Mouse (Mus musculus): ENCODE results near the gene Gm10974.

Gene Gm10974

DNA sequence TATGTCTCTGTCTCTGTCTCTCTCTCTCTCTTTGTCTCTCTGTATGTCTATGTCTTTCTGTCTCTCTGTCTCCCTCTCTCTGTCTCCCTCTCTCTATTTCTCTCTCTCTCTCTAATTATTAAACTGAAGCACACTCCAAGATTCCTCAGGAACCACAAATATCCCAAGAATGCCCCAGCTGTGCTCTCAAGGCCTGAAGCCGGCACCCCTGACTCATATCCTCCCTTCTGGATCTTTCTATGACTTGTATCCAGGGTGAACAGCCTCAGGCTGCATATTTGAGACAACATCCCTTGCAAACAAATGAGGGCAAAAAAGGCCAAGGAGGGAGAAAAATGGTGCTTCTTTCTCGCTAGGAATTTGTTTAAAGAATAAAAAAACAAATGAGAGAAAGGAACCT lies at the start of gene Gm10974:
Gene Gm10974 (plus strand): TSS at position 2 of the 400 bp plus-strand sequence.
- peak; percentile 94 for DNase-seq

DNA sequence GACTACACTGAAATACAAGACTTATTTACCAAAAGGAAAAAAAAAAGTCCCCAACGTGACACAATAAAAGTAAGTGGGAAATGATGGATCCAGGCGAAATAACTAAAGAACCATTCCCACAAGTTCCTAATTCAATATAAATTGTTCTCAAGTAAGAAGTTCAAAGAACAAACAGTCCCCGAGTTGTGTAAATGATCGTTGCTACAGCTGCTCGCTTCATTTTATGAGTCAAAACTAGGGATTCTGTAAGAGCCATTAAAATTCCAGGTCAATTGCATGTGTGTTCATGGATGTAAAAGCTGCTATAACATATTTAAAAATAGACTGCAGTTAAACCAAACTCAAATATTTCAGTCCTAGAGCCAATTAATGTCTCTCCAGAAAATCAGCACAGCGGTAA lies 47.6 kb upstream of the Gm10974 start:
- DNase-seq = no peak

DNA sequence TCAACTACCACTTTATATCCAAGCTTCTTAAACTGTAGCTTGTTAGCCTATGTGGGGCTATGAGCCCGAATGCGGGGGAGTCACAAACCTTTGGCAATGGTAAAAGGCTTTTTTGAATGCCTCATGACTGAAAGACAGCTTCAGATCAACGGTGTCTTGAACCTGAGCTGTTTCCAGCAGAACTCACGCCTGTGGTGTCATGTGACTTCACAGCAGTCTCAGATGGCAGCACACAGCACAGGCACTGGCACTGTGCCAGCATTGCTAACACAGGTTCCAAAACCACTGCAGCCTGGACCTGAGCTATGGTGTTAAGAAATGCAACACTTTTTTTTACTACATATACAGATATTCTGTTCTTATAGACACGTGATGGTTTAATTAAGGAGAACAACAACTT lies 44.7 kb upstream of the Gm10974 start:
- peak; percentile 89 for DNase-seq

DNA sequence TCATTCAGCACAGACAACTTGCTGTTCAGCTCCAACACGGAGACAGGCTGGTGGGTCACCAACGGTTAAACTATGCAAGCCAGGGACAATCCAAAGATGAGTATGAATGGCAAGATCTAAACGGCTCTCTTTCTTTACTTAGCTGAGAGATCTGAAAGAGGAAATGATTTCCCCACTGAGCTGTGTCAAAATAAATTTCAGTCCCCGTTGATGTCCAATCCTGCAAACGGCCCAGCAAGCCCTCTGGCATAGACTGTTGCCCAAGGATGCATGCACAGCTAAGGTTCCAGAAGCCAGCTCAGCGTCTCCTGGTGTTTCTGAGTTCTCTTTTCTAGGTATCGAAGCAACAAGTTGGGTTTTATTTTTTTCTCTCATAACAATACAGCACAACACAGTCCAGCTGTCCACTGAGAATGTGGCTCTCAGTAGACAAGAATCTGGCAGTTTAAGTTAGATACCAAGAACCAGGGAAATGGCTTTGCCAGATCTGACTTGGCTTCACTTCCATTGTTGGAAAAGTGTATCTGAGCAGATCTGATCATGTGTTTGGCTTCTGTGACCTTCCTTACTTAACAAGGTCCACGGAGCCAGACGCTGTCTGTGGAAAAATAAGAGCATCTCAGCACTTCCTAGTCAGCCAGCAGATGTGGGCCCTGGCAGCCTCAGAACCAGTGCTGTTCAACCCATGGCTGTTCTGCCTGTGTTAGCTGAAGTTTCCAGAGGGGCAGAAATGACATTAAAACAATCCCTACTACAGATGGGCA lies 42.3 kb upstream of the Gm10974 start:
- peak; percentile 97 for DNase-seq

DNA sequence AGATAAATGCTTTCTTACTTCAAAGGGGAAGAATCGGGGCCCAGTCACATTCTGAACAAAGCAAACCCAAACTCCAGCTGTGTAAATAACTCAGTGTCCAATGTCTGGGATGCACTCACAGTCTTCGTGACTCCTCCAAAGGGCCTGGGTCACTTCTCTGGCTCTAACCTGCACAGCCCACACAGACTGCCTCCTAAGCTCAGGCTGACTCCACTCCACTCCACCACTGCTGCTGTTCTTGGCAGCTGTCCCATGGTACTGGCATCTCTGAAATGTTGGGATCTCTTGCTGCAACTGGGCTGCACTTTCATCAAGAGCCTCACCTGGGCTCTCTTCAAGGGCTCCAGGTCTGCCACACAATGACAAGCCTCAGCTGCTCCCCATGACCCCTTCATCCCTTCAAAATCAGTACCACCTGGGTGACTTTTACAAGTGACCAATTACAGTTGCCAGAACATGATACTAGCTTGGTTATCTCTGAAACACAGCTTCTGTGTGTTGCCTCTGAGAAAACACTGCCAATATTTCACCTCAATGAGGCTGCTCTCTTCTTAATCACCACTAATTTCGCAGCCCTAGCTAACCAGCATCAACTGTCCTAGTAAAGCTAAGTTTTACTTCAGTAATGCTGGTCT lies 40.2 kb upstream of the Gm10974 start:
- peak; percentile 93 for DNase-seq

DNA sequence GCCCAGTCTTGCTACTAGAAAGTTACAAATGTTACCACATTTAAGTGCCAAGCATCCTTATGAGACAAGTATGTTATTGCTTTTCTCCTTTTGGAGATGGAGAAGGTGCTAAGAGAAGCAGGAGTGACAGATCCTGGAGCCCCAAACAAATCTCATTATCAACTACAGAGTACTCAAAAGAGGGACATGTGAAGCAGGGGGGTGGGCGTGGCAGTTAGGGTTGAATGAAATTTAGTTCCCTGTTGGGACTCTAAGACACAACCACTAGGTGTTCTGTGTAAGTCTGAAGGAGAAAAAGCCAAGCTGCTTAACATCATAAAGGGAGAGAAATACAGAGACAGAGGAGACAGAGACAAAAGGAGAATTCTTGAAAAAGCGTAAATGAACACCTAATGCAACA lies 38.2 kb upstream of the Gm10974 start:
- peak; percentile 68 for DNase-seq

DNA sequence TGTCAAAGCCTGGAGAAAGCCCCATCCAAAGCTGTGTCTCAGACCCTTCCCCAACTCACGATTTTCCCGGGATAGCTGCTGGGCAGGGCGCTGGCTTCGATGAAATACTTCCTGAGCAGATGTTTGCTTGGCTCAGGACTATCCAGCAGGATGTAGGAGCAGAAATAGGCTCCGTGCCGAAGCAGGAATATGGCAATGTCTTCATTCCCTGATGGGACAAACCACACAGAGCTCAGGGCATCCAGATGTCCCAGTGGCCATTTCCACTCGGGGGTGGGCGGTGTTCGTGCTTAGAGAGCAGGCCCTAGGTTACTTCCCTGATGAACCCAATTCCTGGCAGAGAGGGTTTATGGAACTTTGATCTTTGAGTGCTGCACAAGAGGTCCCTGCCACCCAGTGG lies 35.1 kb upstream of the Gm10974 start:
- peak; percentile 97 for DNase-seq

DNA sequence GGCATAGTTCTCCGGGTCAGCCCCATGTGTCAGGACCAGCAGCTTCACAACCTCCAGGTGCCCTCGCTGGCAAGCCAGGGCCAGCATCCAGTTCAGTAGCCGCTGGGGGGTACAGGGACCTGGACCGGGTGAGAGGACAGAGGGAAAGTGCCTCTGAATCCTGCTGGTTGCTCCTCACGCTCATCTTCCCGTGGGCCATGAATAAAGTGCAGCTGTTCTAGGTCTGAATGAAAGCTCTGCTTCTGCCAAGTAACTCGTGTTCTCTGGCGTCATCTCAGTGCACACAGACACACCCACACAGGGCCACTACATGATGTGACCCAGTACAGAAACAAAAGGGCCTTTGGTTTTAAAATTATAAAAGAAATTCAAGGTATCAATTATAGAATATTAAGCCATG lies 33.4 kb upstream of the Gm10974 start:
- DNase-seq = peak; percentile 97

DNA sequence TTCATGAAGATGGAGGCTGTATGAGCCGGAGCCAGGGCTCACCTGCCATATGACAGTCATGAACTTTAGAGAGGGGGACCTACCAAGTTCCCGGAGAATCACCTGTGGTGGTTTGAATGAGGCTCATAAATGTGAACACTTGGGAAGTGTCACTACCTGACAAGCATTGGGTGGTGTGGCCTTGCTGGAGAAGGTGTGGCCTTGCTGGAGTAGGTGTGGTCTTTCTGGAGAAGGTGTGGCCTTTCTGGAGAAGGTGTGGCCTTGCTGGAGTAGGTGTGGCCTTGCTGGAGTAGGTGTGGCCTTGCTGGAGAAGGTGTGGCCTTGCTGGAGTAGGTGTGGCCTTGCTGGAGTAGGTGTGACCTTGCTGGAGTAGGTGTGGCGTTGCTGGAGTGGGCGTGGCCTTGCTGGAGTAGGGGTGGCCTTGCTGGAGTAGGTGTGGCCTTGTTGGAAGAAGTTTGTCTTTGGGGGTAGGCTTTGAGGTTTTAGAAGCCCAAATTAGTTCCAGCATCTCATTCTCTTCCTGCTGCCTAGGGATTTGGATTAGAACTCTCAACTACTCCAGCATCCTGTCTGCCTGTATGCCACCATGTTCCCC lies 31.7 kb upstream of the Gm10974 start:
- DNase-seq = peak; percentile 85

DNA sequence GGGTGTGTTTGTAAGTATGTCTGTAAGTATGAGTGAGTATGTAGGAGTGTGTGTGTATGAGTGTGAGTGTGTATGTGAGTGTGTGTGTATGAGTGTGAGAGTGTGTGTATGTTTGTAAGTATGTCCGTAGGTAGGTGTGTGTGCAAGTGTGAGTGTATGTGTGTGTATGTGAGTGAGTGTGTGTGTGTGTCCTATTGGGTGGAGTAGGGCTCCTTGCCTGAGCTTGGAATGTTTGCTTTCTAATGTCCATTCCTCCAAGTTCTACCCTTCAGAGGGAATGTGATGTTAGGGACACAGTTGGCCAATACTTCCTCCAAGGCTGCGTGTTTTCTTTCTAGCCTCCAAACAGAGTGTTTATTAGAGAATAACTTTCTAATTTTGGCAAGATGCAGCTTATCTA lies 28.8 kb upstream of the Gm10974 start:
- DNase-seq = peak; percentile 55

DNA sequence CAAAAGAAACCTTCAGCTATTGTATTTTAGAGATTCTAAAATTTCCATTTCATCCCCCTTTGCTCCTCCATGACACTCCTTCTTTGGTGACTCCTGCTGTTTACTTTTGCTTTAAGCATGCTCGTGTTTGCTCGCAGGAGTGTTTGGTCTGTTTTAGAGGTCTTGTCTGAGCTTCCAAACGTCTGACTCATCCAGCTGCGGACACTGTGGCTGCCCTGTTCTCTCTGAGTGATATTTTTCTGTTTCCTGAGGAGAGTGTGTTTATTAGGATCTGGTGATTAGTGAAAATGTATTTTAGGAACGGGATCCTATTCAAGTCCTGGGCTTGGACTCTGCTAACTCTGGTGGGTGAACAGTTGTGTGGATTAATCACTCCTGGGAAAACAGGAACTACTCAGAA lies 26.1 kb upstream of the Gm10974 start:
- peak; percentile 94 for DNase-seq

DNA sequence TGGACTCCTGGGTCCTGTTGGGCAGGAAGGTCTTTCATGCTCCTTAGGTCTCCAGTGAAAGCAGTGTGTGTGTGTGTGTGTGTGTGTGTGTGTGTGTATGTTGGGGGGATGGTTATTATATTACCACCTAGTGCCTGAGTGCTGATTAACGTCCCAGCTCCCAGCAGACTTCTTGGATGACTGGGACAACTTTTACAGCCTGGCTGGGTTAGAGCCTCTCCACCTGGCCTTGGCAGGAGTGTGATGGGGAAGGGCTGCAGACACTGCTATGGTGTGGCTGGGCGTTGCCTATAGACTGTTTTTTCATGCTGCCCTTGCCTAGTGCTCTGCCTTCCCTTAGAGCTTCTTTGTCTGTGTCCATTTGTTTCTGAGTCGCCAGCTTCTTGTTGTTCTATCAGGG lies 25.7 kb upstream of the Gm10974 start:
- DNase-seq = peak; percentile 91

DNA sequence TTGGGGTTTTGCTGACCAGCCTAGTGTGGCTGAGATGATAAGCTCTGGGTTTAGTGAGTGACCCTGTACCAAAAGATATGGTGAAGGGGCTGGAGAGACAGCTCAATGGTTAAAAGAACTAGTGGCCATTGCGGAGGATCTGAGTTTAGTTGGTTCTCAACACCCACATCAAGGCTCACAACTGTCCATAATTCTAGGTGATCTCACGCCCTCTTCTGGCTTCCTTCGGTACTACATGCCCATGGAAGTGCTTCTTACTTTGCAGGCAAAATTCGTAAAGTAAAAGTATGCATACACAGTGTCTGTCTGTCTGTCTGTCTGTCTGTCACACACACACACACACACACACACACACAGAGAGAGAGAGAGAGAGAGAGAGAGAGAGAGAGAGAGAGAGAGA lies 23.4 kb upstream of the Gm10974 start:
- peak; percentile 94 for DNase-seq

DNA sequence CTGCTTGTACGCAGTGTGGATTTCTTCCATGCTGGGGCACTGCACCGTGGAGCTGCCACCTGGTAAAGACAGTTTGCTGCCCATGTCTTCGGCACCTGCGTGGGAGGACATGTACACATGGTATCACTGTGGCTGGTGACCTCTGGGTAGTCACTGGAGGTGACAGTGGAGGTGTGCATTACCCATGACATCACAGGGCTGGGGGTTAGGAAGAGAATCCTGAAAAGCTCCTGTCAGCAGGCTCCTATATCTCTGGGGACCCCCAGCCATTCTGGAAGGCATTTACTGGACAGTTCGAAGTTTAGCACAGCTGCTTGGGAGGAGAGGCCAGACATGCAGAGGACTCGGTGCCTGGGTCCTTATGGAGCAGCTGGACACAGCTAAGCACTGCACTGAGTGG lies 22.9 kb upstream of the Gm10974 start:
- peak; percentile 93 for DNase-seq

DNA sequence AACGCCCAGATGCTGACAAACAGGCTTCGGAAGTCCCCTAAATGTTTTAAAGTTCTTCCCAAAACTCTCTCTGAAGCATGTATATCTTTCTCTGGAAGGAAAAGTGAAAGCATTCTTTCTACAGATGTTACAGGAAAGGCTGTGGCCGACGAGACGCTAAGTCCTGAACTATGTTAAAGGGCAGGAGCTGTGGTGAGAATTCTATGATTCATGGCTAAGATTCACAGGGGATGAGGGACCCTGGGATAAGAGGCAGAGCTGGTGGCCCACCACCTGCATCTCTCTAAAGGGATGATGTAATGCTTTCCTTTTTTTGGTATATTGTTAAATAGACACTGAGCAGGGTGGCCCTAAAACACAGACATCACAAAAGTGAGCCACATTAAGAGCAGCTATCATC lies 22.4 kb upstream of the Gm10974 start:
- DNase-seq = peak; percentile 90

DNA sequence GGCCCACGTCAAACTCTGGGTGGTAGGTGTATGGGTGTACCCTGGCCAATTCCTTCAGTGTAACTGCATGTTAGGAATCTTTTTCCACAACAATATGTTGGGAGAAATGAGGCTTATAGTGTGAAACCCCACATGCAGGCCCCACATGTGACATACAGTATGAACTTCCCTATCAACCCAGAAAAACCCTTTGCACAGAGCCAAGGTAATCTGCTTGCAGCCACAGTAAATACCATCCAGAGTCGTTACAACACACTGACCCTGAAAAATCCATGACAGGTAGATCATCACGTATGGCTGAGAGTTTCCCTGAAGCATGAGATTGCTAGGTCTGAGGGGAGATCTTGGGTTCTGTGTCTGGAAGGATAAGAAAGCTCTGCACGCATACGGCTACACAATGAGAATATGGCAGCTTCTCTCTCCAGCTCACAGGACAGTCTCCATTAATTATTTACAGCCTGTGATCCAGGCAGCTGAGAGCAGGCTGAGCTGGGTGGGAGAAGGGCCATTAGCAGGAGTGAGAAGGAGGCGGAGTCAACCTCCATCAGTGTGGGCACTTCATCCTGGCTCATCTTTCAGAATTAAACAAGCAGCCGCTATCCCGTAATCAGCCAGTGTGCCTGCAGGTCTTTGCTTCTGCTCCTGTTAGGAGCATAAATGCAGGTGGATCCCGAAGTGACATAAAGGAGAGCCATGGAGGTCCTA lies 18.6 kb upstream of the Gm10974 start:
- DNase-seq = peak; percentile 51

DNA sequence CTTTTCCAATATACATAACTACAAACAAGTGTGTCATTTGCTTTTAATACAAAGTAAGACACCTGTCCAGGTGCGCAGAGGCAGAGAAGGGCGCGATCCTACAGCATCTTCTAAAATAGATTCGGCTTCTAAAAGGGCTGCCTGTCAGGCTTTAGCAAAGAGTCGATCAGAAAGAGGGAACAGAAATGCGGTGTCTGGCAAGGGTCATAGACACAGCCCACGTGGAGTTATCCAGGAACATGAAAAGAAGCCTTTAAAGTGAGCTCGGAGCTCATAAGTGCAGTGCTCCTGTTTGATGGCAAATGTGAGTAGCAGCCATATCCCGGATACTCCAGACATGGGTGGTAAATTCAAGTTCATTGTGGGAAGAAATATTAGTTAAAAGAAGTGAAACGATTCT lies 17.1 kb upstream of the Gm10974 start:
- DNase-seq = peak; percentile 82

DNA sequence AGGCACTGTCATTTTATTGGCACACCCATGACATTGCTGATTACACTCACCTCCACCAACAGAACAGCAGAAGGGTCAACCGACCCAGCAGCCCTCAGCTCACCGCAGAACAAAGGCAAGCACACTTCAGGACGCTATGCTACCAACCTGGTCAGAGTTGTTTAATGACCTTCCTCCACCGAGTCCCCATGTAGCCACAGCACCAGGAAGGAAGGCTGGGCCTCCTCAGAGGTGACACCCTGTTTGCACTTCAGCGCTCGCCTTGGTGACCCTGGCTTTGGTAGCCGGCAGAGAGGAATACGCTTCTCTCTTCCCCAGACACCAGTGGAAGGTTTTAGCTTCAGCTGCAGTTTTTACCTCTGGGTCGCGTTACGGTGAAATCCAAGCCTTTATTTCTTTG lies 16.0 kb upstream of the Gm10974 start:
- DNase-seq = peak; percentile 85

DNA sequence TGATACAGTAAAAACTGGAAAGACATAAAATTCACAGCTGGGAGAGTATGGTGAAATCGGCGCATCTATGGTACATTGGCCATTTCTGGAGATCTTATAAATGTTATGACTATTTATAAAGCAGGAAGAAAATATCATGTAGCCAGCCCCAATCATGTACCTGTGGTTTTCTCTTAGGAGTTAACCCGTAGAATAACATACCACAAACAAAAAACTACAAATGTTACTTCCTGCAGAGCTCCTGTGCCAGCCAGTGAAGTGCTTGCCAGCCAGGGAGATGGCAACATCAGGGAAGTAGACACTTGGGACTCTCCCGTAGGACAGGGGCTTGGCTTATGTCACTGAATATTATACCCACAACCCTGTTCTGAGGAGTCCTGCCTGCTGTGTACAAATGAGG lies 14.6 kb upstream of the Gm10974 start:
- peak; percentile 64 for DNase-seq

DNA sequence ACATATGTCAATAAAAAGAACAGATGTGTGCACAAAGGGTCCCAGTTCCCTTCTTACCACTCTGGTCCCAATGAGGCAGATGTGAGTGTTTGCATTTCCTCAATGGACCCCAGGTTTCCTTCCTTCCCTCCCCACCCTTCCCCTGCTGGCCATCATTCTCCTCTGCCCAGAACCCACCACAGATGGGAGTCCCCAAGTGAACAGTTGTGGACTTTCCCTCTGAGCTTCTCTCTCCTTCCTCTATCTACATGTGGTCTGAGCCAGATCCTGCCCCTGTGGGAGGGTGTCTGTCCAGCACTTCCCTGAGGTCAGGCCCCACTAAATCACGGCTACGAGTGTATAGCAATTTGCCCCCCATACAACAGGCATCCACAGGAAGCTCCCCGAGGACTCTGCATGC lies 10.8 kb upstream of the Gm10974 start:
- peak; percentile 89 for DNase-seq

DNA sequence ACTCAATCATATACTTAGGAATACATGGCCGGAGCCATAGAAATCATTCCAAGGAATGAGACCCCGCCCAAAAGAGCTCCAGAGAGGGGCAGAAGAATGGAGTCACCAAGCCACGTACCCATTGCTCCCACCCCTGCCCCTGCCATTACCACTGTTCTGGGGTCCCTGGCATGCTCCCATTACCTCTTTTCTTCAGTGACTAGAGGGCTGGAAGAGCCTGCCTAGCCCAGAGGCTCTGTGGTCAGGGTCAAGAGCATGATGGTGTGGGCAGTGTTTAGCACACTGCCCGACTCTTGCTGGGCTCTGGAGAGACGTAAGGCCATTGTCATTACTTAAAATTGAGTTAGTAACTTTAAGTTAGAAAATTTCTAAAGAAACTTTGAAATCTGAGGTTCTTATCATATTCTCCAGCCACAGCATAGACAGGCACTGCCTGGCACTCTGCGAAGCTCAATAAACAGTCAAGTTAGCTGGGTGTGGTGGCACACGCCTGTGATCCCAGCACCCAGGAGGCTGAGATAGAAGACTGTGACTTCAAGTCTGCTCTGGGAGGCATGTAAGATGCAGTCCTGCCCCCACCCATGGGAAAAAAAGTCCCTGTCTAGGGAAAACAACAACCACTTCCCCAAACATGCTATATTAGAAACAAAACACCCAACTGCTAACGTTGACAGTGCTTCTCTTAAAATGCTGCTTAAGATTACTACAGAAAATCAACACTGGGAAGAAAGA lies 9.7 kb upstream of the Gm10974 start:
- DNase-seq = peak; percentile 90

DNA sequence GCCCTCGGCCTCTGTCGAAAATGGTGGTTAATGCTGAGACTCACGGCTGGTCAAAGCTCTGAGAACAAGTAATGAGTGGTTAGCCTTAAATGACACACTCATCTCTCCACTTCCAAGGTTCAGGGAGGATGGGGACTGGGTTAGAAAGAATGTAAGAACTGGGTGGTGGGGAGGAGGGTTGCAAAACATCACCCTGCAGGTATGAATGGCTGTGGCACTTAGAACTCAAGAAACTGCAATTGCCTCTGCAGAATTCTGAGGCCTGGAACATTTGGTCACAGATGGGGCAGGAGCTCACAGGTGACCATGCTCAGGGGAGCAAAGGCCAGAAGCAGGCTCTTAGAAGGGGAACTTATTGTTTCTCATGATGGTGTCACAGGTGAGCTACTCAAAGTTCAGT lies 7.2 kb upstream of the Gm10974 start:
- DNase-seq = peak; percentile 76

DNA sequence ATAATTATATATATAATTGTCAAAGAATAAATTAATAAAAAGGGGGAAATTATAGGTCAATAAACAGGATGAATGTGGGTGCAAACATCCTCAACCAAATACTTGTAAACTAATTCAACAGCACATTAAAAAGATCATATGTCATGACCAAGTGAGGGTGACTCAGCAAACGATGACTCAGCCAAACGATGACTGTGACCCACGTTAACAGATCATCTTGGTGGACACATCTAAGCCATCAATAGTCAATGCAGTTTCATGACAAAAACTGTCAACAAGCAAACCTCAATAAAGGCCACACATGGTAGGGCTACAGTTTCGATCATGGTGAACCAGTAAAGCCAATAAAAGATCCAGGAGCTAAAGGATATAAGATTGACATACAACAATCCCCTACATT lies 6.7 kb upstream of the Gm10974 start:
- peak; percentile 61 for DNase-seq

All from heart, adult 11 months (tissue).